Mouse (Mus musculus) brain, adult 2 months (tissue): ENCODE results near the gene Mylpf.
A peak's percentile ranks its signal among the peaks of the same experiment; 100 is the strongest.

Source experiments
- DNase-seq: peaks from one replicate; pipeline ENCODE4 v3.0.0; 2011; ENCODE audit warnings: low read depth, low spot score

Mylpf gene

DNA sequence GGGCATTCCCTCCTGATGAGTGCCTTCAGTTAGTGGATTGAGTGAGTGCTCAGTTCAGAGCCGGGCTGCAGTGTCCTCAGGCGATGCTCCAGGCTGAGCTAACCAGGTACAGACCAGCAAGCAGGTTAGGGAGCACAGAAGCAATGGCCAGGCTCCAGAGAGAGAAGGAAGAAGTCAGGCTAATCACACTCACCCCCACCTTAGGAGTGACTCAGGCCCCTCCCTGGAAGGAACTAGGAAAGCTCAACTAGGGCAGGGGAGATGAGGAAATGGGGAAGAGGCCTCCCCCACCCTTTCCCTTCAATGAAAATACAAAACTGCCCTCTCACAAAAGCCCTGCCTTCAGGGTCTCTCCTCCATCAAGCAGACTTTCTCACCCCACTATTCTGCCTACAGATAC, 2.1 kb upstream of the Mylpf start:
- peak; percentile 30 for DNase-seq

DNA sequence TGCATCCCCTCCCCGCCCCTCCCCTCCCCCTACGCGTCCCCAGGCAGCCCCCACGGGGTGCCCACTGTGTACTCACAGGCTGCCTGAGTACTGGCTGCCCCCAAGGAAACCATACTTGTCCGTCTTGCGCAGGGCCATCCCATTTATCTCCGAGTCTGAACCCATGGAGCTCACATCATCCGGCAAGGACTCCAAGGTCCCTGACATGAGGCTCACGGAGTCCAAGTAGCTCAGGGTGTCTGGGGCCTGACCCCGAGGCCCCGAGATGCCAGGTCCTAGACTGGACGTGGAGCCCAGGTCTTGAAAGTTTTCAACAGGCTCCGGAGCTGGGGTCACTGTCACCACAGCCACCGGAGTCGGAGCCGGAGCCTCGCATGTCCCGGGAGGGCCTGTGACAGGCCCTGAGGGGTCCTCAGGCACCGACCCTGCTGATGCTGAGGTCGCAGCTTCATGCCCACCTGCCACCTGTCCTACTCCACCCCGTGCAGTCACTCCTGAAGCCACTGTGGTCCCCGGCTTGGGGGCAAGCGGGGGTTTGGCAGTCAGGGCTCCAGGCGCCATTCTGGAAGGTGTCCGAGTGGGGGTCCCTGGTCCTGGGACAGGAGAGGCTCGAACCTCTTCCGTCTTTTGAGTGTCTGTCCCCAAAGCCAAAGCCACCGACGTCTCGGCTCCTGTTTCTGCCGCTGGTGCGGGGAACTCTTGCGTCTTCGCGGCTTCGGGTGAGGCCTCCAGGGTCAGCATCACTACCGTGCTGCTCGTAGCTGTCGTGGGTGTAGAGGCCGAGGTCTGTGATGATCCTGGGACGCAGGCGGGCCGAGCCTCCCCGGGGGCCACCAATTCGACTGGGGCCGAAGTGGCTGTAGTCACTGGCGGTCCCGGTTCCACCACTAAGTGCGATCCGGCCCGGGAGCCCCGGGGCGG, 1.1 kb upstream of the Mylpf start:
- no peak for DNase-seq

DNA sequence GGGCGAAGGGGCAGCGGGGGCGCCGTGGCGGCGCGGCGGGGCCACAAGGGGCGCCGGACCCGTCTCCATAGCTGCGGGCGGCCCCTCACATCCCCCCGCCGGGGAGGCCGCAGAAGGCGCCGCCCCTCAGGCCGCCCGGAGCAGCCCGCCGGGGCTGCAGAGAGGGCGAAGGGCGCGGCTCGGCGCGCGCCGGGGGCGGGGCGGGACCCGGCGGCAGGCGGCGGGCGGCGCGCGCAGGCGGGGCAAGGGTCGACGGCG, 466 bp upstream of the Mylpf start, which contains the start of gene Tbc1d10b:
Gene Tbc1d10b, minus strand, starts transcription at position 174 of the 258 bp plus-strand sequence.
- no peak for DNase-seq

DNA sequence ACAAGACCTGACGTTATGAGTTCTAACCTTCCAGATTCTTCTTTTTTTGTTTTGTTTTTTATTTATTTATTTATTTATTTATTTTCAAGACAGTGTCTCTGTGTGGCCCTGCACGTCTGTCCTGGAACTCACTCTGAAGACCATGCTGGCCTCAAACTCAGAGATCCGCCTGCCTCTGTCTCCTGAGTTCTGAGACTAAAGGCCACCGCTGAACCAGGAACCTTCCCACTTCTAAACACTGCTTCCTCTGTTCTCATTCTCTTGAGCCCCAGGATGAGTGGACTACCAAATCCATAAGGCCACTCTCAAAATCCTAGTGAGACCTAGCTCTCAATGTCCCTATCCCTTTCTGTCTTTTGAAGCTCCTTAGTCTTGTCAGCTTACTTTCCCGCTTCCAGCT, 1.2 kb downstream of the Mylpf start:
- DNase-seq: no peak

DNA sequence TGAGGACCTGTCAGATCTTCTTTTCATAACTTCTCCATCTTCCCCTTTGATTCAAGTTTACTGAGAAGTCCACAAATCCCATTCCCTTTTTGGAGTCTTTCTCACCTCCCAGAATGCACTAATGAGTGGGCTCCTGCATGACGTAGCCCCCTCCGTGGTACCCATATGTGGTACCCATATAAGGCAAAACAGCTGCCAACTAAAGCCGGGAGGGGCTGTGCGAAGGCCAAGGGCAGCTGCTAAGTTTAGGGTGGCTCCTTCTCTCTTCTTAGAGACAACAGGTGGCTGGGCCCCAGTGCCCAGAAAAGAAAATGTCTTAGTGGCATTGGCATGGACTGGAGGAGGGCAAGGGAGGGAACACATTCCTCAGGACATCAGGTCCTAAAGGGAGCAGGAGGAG, 1.6 kb downstream of the Mylpf start:
- DNase-seq: no peak

DNA sequence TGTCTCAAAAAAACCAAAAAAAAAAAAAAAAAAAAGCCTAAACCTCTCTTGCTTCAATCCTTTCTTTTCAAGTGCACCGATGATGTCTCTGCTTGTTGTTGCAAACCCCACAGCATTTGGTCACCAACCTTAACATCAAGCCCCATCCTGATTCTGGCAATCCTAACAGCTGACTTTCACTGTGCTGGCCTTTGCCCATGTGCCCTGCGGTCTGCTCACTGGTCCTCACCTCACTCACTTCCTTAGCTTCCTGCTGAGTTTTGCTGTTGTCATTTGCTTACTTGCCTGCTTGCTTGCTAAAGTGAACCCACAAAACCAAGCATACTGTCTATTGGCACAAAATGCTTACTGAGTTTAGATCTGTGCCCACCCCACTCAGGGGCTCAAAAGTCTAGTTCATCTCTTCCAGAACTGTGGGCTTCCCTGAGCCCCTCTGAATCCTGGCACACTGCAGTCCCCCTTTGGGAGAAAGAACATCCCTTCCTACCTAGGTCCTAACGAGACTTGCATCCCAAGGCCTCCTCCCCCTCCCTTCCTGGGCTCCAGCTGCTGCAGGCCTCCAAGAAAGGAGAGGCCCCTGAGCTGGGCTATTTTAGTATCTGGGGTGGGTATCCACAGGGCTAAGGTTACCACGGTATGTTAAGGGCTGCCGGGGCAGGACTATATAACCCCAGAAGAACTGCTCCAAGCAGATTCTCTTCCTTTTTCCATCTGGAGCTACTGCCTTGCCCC, 2.5 kb downstream of the Mylpf start:
- DNase-seq: no peak

DNA sequence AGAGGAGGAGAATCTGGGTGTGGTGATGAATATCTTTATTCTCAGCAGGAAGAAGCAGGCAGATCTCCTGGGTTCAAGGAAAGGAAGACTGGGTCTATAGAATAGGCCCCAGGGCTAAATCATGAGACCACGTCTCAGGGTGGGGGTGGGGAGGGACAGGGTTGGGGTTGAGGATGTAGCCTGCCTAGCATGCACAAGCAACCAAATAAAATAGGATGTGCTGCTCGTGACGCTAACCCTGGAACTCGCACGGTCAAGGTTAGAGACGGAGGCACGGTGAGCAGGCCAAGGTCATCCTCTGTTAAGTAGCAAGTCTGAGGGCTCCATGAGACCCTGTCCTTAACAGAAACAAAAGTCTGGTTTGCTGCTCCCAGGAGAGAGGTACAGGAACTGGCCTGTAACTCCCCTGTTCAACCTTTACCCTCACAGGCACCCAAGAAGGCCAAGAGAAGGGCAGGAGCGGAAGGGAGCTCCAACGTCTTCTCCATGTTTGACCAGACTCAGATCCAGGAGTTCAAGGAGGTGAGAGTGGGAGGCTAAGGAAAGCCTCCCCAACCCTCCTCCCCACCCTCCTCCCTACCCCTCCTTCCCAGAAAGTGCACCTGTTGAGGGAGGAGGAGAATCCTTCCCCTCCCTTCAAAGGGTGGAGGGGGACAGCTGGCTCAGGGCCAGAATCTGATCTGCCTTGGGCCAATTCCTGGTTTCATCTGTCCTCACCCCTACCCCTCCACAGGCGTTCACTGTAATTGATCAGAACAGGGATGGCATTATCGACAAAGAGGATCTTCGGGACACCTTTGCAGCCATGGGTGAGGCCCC, 4.0 kb downstream of the Mylpf start:
- no peak for DNase-seq

DNA sequence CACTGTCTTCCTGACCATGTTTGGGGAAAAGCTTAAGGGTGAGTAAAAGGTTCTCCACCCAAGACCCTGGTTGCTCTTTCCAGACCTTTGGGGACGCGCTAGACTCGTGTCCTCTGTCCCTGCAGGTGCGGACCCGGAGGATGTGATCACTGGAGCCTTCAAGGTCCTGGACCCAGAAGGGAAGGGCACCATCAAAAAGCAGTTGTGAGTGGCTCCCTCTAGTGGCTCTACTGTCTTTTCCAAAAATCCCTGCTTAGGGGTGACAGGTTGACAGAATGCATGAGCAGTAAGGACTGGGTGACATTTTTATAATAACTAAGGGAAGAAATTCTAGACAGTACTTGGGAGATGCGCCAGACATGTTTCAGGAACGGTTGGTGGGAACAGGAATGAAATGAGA, 4.8 kb downstream of the Mylpf start:
- peak; percentile 72 for DNase-seq

DNA sequence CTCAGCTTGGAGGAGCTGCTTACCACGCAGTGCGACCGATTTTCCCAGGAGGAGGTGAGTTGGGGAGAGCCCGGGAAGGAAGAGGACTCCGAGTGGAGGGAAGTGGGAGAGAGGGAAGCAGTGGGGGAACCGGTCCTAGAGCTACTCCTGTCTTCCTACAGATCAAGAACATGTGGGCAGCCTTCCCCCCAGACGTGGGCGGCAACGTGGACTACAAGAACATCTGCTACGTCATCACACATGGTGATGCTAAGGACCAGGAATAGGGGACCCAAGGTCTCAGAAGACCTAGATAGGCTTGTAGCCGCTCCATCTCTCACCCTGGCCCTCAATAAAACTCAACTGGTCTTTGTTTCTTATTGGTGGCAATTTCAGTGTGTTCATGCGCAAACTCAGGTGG, 5.2 kb downstream of the Mylpf start:
- DNase-seq: no peak

DNA sequence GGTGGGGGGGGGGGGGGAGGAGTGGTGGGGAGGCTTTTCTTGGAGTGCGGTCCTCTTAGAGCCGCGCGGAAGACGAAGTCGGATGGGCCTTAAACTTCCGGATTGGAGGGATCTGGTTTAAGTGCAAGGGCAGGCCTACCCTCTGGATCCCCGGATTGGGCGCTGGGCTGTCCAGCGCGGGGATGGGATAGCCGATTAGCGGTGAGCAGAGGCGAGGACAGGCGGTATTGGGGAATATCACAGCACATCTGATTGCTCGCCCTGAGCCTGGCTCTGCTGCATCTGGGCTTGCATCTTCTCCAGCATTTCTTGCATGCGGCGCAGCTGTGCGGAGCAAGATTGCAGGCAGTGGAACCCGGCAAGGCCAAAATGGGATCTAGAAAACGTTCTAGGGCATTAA, 5.8 kb downstream of the Mylpf start:
- no peak for DNase-seq

DNA sequence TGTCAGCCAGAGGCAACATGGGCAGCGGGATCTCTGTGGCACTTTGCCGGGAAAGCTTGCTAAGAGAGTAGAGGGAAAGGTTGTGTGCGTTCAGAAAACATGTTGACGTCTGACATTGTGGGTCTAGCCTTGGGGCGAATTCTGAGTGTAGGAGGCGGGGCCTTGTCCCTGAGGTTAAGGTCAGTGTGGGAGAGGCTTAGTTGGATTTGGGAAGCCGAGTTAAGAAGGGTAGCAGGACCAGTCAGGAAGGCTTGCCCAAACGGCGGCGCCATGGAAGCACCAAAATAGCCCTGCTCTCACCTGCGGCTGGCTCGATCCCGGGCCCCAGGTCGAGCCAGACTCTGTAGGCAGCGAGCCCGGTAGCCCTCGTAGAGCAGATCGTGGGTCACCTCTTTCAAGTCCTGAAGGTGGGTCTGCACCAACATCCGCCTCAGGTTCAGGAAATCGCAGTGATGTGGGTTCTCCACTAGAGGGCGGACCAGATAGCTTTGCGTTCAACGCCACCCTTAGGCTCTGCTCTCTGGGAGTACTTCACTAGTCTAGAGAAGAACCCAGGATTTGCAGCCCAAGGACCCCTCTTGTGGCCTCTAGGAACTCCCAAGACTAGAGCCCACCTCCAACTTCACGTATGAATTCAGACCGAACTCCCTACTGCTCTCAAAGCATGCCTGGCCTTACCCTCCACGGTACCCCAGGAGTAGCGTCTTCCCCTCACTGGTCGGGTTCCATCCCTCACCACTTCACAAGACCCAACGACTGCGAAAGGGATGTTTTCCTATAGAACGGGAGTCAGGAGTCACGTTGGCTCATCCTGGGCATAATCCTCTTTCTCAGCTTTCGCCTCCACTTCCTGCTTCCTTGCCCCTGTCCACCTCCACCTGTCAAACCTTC, 6.5 kb downstream of the Mylpf start:
- DNase-seq: peak; percentile 83

DNA sequence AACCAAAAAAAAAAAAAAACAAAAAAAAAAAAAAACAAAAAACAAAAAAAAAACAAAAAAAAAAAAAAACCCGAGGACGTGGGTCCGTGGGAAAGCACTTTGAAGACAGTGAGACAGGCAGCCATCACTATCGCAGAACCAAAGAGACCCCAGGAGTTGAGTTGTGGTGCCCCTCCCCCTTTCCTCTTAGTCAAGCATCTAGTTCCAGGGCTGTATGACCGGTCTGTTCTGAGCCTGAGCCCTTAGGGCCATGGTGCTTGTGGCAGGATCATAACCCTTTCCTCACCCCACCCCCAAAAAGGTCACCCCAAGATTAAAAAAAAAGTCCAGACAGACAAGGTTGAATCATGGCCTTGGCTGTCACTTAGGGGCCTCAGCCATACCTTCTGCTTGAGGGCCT, 7.6 kb downstream of the Mylpf start:
- no peak for DNase-seq

DNA sequence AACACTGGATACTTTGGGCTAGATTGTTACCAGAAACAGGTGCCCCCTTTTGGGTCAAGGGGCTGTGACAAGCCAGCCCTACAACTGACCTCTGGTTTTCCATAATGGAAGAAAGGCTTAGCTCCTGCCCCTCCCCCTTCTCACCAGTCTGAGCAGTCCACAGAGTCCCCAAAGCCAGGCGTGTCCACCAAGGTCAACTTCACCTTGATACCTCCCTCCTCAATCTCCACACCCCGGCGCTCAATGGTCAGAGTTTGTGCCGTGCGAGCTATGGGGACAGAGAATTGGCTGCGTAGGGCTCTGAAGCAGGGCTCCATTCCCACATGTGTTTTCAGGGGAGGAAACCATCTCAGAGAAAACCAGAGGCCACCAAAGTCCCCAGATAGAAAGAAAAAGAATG, 8.8 kb downstream of the Mylpf start:
- no peak for DNase-seq

DNA sequence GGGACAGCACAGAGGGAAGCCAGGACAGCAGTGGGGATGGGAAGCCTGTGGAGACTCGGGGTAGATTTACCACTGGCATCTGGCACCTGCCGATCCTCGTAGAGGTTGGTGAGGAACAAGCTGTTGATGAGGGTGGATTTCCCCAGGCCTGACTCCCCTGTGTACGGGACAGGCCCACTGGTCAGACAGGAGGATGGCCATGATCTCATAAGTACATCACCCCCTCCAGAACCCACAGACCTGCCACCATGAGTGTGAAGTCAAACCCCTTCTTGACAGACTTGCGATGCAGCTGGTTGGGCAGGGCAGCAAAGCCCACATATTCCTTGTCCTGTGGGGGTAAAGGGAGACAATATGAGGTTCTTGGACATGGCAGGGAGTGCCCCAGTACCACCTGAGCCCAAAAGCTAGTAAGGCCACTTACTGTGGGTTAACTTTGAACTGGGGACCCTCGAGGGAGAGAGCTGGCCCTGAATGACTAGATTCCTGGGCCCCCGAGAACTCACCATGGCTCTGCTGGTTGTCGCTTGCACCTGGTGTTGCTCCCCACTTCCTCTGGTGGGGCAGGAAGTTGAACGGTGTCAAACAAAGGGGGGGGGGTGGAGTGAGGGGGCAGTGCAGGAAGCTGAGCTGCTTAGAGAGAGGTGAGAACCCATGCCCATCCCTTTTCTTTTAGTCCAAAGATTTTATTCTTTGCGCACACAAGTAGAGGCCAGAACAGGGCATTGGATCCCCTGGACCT, 9.4 kb downstream of the Mylpf start:
- DNase-seq: no peak

DNA sequence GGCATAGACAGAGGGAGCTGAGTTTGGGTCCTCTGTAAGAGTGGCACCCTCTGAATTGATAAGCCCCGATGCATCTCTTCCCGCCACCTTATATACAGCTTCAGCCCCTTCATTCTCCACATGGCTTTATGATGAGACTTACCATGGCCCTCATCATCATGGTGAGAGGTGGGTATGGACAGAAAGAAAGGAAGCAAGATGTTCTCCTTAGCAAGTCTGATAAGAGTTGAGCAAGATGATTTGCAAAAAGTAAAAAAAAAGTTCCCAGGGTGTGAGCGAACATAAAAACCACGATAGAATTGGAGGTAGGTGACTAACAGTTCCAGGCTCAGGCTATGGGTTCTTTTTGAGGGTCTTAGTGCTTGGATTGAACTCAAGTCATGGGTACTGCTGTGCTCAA, 10.0 kb downstream of the Mylpf start:
- DNase-seq: no peak

DNA sequence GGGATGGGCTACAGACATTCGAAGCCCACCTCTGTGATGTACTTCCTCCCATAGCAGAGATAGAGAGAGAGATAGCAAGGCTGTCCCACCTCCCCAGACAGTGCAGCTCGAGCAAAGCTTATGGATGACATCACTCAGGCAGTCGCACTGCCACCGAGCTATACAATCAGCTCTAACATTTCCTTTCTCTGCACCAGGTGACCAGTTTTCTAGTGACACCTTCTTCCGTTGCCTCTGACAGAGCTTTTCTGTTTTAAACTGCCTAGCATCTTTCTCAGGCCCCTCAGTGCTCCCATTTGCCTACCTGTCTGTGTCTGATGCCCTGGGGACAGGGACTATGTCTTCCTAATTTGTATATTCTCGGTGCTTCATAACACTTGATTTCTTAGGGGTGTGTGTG, 11.8 kb downstream of the Mylpf start:
- no peak for DNase-seq

DNA sequence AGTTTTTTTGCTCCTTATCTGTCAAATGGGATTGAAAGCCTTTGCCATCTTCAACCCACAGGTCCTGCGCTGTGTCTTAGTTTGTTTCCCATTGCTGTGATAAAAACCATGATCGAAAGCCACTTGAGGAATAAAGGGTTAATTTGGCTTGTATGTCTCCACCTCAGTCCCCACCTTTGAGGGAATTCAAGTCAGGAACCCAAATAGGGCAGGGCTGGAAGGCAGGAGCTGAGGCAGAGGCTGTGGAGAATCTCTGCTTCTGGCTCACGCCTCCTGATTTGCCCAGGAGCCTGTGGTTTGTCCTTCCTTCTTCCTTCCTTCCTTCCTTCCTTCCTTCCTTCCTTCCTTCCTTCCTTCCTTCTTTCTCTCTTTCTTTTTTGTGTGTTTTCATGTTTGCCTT, 14.4 kb downstream of the Mylpf start:
- DNase-seq: no peak

DNA sequence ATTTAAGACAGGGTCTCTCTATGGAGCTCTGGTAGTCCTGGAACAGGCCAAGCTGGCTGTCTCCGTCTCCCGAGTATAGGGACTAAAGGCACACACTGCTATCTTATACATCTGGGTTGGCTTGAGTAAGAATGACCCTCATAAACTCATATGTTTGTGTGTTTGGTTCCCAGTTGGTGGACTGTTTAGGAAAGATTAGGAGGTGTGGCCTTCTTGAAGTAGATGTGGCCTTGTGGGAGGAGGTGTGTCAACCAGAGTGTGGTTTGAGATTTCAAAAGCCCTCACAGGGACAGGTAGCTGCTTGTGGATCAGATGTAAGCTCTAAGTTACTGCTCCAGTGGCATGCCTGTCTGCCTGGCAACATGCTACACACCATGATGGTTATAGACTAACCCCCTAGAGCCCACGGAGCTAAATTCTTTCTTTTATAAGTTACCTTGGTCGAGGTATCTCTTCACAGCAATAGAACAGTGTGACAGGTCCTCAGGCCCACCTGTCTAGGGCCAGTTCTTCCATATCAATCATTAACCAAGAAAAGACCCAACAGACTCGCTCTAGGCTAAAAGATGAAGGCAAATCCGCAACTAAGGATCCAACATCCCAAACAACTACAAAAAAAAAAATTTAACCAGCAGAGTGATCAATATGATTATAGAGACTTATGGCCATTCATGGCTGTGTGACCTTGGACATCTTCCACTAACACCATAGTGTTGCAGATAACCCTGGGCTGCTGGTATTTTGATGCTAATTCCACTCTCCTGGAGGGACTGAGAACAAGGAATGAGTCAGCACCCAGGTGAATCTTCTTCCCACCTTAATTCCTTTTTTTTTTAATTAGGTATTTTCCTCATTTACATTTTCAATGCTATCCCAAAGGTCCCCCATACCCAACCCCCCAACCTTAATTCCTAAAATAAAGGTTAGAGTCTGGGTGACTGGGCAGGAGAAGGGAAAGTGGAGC, 15.1 kb downstream of the Mylpf start:
- no peak for DNase-seq

DNA sequence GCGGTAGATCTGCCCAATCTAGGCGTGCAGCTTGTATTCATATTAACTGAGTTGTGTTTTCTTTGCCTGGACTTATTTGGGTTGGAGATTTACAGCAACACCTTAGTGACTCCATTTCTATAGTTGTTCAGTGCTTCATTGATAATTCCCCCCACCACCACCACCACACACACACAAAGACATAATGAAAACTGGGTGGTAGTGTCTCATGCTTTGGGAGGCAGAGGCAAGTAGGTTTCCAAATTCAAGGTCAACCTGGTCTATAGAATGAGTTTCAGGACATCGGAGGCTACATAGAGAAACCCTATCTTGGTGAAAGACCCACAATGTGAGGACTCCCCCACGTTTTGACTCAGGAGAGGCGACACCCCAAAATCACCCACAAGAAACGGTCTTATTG, 15.9 kb downstream of the Mylpf start:
- DNase-seq: no peak
